Mouse (Mus musculus): ENCODE measurements around the gene Kcnc3. TPM values are rescaled to one million over a fixed set of nuclear protein-coding genes. Genes with fewer than 3 reads are reported as not detected.

Gene Kcnc3
- 0.02 TPM in 2 replicates for polyA plus RNA-seq (2012)

GRCm38 (mm10) chr7:44590402-44591347 is at the start of gene Kcnc3:
Gene Kcnc3 (plus strand): TSS chr7:44590664.
- no peak for TF ChIP-seq GATA1 (IDR thresholded peaks at IDR 0.05; ENCODE audit: low read length)

GRCm38 (mm10) chr7:44542555-44542954 is 47.9 kb upstream of the Kcnc3 start:
- TF ChIP-seq GATA1 (IDR thresholded peaks at IDR 0.05; ENCODE audit: low read length) = no peak

- TF ChIP-seq GATA1 (IDR thresholded peaks at IDR 0.05; ENCODE audit: low read length) = no peak
Observed at GRCm38 (mm10) chr7:44543071-44543470, 47.4 kb upstream of the Kcnc3 start.

GRCm38 (mm10) chr7:44546274-44546673 is 44.2 kb upstream of the Kcnc3 start:
- TF ChIP-seq GATA1 (IDR thresholded peaks at IDR 0.05; ENCODE audit: low read length) = no peak

GRCm38 (mm10) chr7:44547041-44547440 is 43.4 kb upstream of the Kcnc3 start:
- TF ChIP-seq GATA1 (IDR thresholded peaks at IDR 0.05; ENCODE audit: low read length) = no peak

- no peak for TF ChIP-seq GATA1 (IDR thresholded peaks at IDR 0.05; ENCODE audit: low read length)
Observed at GRCm38 (mm10) chr7:44547725-44548124, 42.7 kb upstream of the Kcnc3 start.

GRCm38 (mm10) chr7:44548497-44549087 is 41.9 kb upstream of the Kcnc3 start, which contains the start of gene Pold1:
Gene Pold1 (minus strand): TSS chr7:44548849.
- TF ChIP-seq GATA1 (IDR thresholded peaks at IDR 0.05; ENCODE audit: low read length) = no peak

- TF ChIP-seq GATA1 (IDR thresholded peaks at IDR 0.05; ENCODE audit: low read length) = no peak
Observed at GRCm38 (mm10) chr7:44549621-44550408, 40.6 kb upstream of the Kcnc3 start.

- TF ChIP-seq GATA1 (IDR thresholded peaks at IDR 0.05; ENCODE audit: low read length) = no peak
Observed at GRCm38 (mm10) chr7:44550409-44550678, 40.1 kb upstream of the Kcnc3 start.

- no peak for TF ChIP-seq GATA1 (IDR thresholded peaks at IDR 0.05; ENCODE audit: low read length)
Observed at GRCm38 (mm10) chr7:44551301-44551700, 39.2 kb upstream of the Kcnc3 start.

GRCm38 (mm10) chr7:44551731-44552130 is 38.7 kb upstream of the Kcnc3 start:
- no peak for TF ChIP-seq GATA1 (IDR thresholded peaks at IDR 0.05; ENCODE audit: low read length)

GRCm38 (mm10) chr7:44552141-44552908 is 38.1 kb upstream of the Kcnc3 start:
- no peak for TF ChIP-seq GATA1 (IDR thresholded peaks at IDR 0.05; ENCODE audit: low read length)

GRCm38 (mm10) chr7:44553196-44553764 is 37.2 kb upstream of the Kcnc3 start:
- no peak for TF ChIP-seq GATA1 (IDR thresholded peaks at IDR 0.05; ENCODE audit: low read length)

GRCm38 (mm10) chr7:44553826-44554225 is 36.6 kb upstream of the Kcnc3 start, which contains the start of gene Nr1h2:
Gene Nr1h2 (minus strand): TSS chr7:44553951.
- TF ChIP-seq GATA1 (IDR thresholded peaks at IDR 0.05; ENCODE audit: low read length) = no peak

- no peak for TF ChIP-seq GATA1 (IDR thresholded peaks at IDR 0.05; ENCODE audit: low read length)
Observed at GRCm38 (mm10) chr7:44557629-44558028, 32.8 kb upstream of the Kcnc3 start.
